Mouse (Mus musculus) embryonic fibroblast, embryonic 13.5 days (primary cell): ENCODE results near the gene Hoxc4.

Experiments
- CTCF ChIP-seq: IDR thresholded peaks from 2 replicates; pipeline ENCODE4 v1.5.1; 2011; ENCODE audit warnings: mild to moderate bottlenecking, control low read depth, low read length, moderate library complexity, borderline replicate concordance; ENCODE audit not compliant: insufficient read depth
- POLR2A ChIP-seq: IDR thresholded peaks from 2 replicates; pipeline ENCODE4 v1.6.1; 2011; ENCODE audit warnings: low read depth, mild to moderate bottlenecking, control low read depth, low read length, moderate library complexity

- TF ChIP-seq CTCF (no peak), POLR2A (no peak)
Observed at GRCm38 (mm10) chr15:103083598-103083997, 64.9 kb downstream of the Hoxc4 start.
